Mouse (Mus musculus) forebrain, embryonic 15.5 days (tissue): ENCODE data around the gene Hpse. TPM values are rescaled to one million over a fixed set of nuclear protein-coding genes. Genes with fewer than 3 reads are reported as not detected.

Experiments
- ATAC-seq: fragments of 200-750 bp; cut with Nextera tagmentation; replicated peaks from 2 replicates; pipeline ENCODE4 v1.8.0; 2017; ENCODE audit warnings: mild to moderate bottlenecking, moderate TSS enrichment, moderate library complexity
- H3K27ac ChIP-seq: fragments of 300-500 bp; sonication (generic); replicated peaks from 2 replicates; pipeline ENCODE4 v1.5.1; 2015; ENCODE audit warnings: mild to moderate bottlenecking, inconsistent platforms
- H3K27me3 ChIP-seq: fragments of 300-500 bp; sonication (generic); 2 replicates; pipeline ENCODE4 v1.6.1; 2015; ENCODE audit warnings: inconsistent platforms
- H3K36me3 ChIP-seq: fragments of 300-500 bp; sonication (generic); 2 replicates; pipeline ENCODE4 v1.6.1; 2015; ENCODE audit warnings: mild to moderate bottlenecking, inconsistent platforms
- H3K4me1 ChIP-seq: fragments of 300-500 bp; sonication (generic); 2 replicates; pipeline ENCODE4 v1.6.1; 2015; ENCODE audit warnings: inconsistent platforms
- H3K4me2 ChIP-seq: fragments of 300-500 bp; sonication (generic); replicated peaks from 2 replicates; pipeline ENCODE4 v1.6.1; 2015; ENCODE audit warnings: mild to moderate bottlenecking, inconsistent platforms
- H3K4me3 ChIP-seq: fragments of 300-500 bp; sonication (generic); 2 replicates; pipeline ENCODE4 v1.5.1; 2015; ENCODE audit warnings: mild to moderate bottlenecking, inconsistent platforms
- H3K9ac ChIP-seq: fragments of 300-500 bp; sonication (generic); replicated peaks from 2 replicates; pipeline ENCODE4 v1.6.1; 2015; ENCODE audit warnings: mild to moderate bottlenecking, inconsistent platforms
- H3K9me3 ChIP-seq: fragments of 300-500 bp; sonication (generic); 2 replicates; pipeline ENCODE4 v1.6.1; 2016; ENCODE audit warnings: inconsistent platforms
- WGBS: fragments of 180-500 bp; shearing (Covaris S2); methylation state at CpG from one replicate; pipeline ENCODE4 v1.1.7; 2015; ENCODE audit warnings: mixed read lengths; 5-methylcytosine and 5-hydroxymethylcytosine counted together
- polyA plus RNA-seq: library from polyadenylated mRNA; unstranded; fragments of >200 nt; fragmentation: Nextera tagmentation; extraction: Ambion mirVana; gene quantifications from 2 replicates; pipeline ENCODE4 v1.2.1, GENCODE M21; 2015

Gene Hpse
- polyA plus RNA-seq, 1 experiment from 2014 or later = 0.24 TPM

GRCm38 (mm10) chr5:100632540-100633129 lies 86.9 kb downstream of the Hpse start:
- Histone ChIP-seq H3K4me3 (no peak overlapping the region), H3K4me1 (no peaks in the 10 kb centered on the region), H3K9ac (no peak overlapping the region), H3K27ac (no peak overlapping the region), H3K36me3 (no peaks in the 10 kb centered on the region), H3K4me2 (no peak overlapping the region), H3K9me3 (no peaks in the 10 kb centered on the region), H3K27me3 (no peaks in the 10 kb centered on the region)
- 87% methylated on average over 8 of the region's 8 CpGs for WGBS
- ATAC-seq = no peak

Other genes starting within 250 kb of the Hpse start
- 8.3 and 10.0 TPM in 2 replicates for gene Lin54, start 219.1 kb downstream of the Hpse start, polyA plus RNA-seq
- gene Cops4, start 201.4 kb downstream of the Hpse start, polyA plus RNA-seq = 186 and 192 TPM in 2 replicates
- gene Plac8, start 147.5 kb downstream of the Hpse start, polyA plus RNA-seq = 0.27 and 0.56 TPM in 2 replicates
- gene Coq2, start 44.6 kb downstream of the Hpse start, polyA plus RNA-seq = 44.1 and 46.2 TPM in 2 replicates
- 20.8 and 21.3 TPM in 2 replicates for gene Helq, start 78.9 kb upstream of the Hpse start, polyA plus RNA-seq
- gene Mrps18c, start 78.9 kb upstream of the Hpse start, polyA plus RNA-seq = 151 and 152 TPM in 2 replicates
- 16.4 TPM in 2 replicates for gene Abraxas1, start 101.2 kb upstream of the Hpse start, polyA plus RNA-seq
- gene Gpat3, start 126.0 kb upstream of the Hpse start, polyA plus RNA-seq = 0.70 and 0.73 TPM in 2 replicates